In genomic region chr15:25295753-25296152, GRCm38 (mm10) we compare ENCODE assay signal across 23 mouse cellular contexts.
"Had no signal": no experiment of that assay in that cellular context is flagged by ENCODE, and none has a peak within 500 bp of the region (broad histone marks: within the 10 kb centered on the region; RNA-seq: fewer than 3 reads in every experiment).

No protein-coding gene starts in this region.

- H3K27ac ChIP-seq: heart, embryonic 10.5 days; hindbrain, embryonic 13.5 days; hindbrain, embryonic 15.5 days; hindbrain, postnatal 0 days; kidney, embryonic 15.5 days; kidney, postnatal 0 days; limb, embryonic 13.5 days; limb, embryonic 15.5 days; liver, embryonic 12.5 days; liver, embryonic 14.5 days had no signal

- DNase-seq: gastrocnemius, postnatal 14 days; gastrocnemius, postnatal 36 days; heart, adult 18-20 months; heart, postnatal 10 days; kidney, adult 2 months; kidney, adult 9 months; kidney, postnatal 14 days; kidney, postnatal 36 days; layer of hippocampus, adult 9-11 months; layer of hippocampus, postnatal 36 days; left cerebral cortex, postnatal 4 days had no signal

- H3K27me3 ChIP-seq: heart, embryonic 12.5 days; hindbrain, embryonic 13.5 days; hindbrain, embryonic 15.5 days; kidney, embryonic 15.5 days; limb, embryonic 15.5 days; liver, embryonic 12.5 days had no signal

- H3K4me3 ChIP-seq: heart, embryonic 10.5 days; heart, embryonic 12.5 days; hindbrain, embryonic 13.5 days; hindbrain, embryonic 15.5 days; kidney, embryonic 15.5 days; limb, embryonic 13.5 days; limb, embryonic 15.5 days; liver, embryonic 12.5 days had no signal

- H3K9me3 ChIP-seq: heart, embryonic 10.5 days; heart, embryonic 12.5 days; hindbrain, embryonic 13.5 days; hindbrain, embryonic 15.5 days; kidney, embryonic 15.5 days; limb, embryonic 13.5 days; limb, embryonic 15.5 days; liver, embryonic 12.5 days had no signal

- H3K36me3 ChIP-seq: heart, embryonic 10.5 days; heart, embryonic 12.5 days; hindbrain, embryonic 13.5 days; hindbrain, embryonic 15.5 days; kidney, embryonic 15.5 days; limb, embryonic 13.5 days; limb, embryonic 15.5 days; liver, embryonic 12.5 days had no signal

- H3K4me2 ChIP-seq: heart, embryonic 12.5 days; hindbrain, embryonic 13.5 days; hindbrain, embryonic 15.5 days; kidney, embryonic 15.5 days; limb, embryonic 13.5 days; limb, embryonic 15.5 days; liver, embryonic 12.5 days had no signal

- ATAC-seq: hindbrain, postnatal 0 days; intestine, embryonic 16.5 days; liver, embryonic 12.5 days had no signal

- H3K4me1 ChIP-seq: heart, embryonic 10.5 days; heart, embryonic 12.5 days; kidney, embryonic 15.5 days; limb, embryonic 13.5 days; limb, embryonic 15.5 days; liver, embryonic 12.5 days had no signal

- H3K9ac ChIP-seq: heart, embryonic 12.5 days; hindbrain, embryonic 13.5 days; hindbrain, embryonic 15.5 days; kidney, embryonic 15.5 days; limb, embryonic 13.5 days; limb, embryonic 15.5 days; liver, embryonic 12.5 days; liver, embryonic 14.5 days had no signal
